Comparison of ENCODE assay signal across 8 mouse cellular contexts in genomic region chr2:30048101-30048501, GRCm38 (mm10). TPM values are rescaled to one million over a fixed set of nuclear protein-coding genes. Genes with fewer than 3 reads are reported as not detected.
DNase-seq lines count a peak whose midpoint lies in the region; ATAC-seq and TF ChIP-seq lines count a peak whose summit lies in the region.

No protein-coding gene starts in this region.

- no peak for TF ChIP-seq EP300 in heart, postnatal 0 days (IDR thresholded peaks at IDR 0.05; ENCODE audit: low read depth)

- H3K4me2 ChIP-seq in heart, postnatal 0 days (ENCODE audit: low read depth, low read length): peak overlapping the region; percentile 68
- H3K4me2 ChIP-seq in midbrain, embryonic 11.5 days: peak overlapping the region; percentile 58

- no peak for DNase-seq in heart, postnatal 0 days (ENCODE audit: low spot score)
- DNase-seq in heart, adult 8-10 months (ENCODE audit: low spot score): no peak
- peak; percentile 26 for DNase-seq in G1E (ENCODE audit: low spot score)
- no peak for DNase-seq in midbrain, embryonic 11.5 days (ENCODE audit: low spot score, missing footprints)
- DNase-seq in layer of hippocampus, adult 11-12 months (ENCODE audit: low spot score): no peak
- DNase-seq in retina, embryonic 14.5 days (ENCODE audit: low spot score): no peak
- no peak for DNase-seq in thymus, postnatal 25 days

- 0 out of 2 replicates have a peak, but pooled peaks cover 5% of the 10 kb centered on the region for H3K4me1 ChIP-seq in heart, postnatal 0 days (ENCODE audit: control insufficient read depth, insufficient read depth)
- peaks cover 32% of the 10 kb centered on the region for H3K4me1 ChIP-seq in G1E (ENCODE audit: insufficient read depth, low read depth, low read length)
- H3K4me1 ChIP-seq in midbrain, embryonic 11.5 days (ENCODE audit: control insufficient read depth, insufficient read depth, low read length): no peaks in the 10 kb centered on the region

- H3K27me3 ChIP-seq in heart, postnatal 0 days (ENCODE audit: control insufficient read depth, insufficient read depth, low read length): no peaks in the 10 kb centered on the region
- H3K27me3 ChIP-seq in G1E (ENCODE audit: insufficient read depth, low read length): no peaks in the 10 kb centered on the region
- H3K27me3 ChIP-seq in midbrain, embryonic 11.5 days (ENCODE audit: control insufficient read depth, insufficient read depth, low read length): no peaks in the 10 kb centered on the region

- H3K9ac ChIP-seq in heart, postnatal 0 days (replicated peaks; ENCODE audit: low read depth, low read length): peak overlapping the region; percentile 69; the same call in 1 of the 2 replicates
- H3K9ac ChIP-seq in midbrain, embryonic 11.5 days (ENCODE audit: low read length): peak overlapping the region; percentile 62

- H3K27ac ChIP-seq in heart, postnatal 0 days (ENCODE audit: low read depth): no peak overlapping the region
- H3K27ac ChIP-seq in midbrain, embryonic 11.5 days (ENCODE audit: low read depth, low read length): peak overlapping the region; percentile 73

- 62% methylated on average over 11 of the region's 11 CpGs for WGBS in heart, postnatal 0 days
- 62% methylated on average over 11 of the region's 11 CpGs for WGBS in midbrain, embryonic 11.5 days

- no peak for ATAC-seq in heart, postnatal 0 days (ENCODE audit: insufficient read depth, low read depth)
- no peak for ATAC-seq in G1E (ENCODE audit: extremely low read depth, insufficient number of reproducible peaks, low FRiP score, poor library complexity, severe bottlenecking)
- 0 out of 2 replicates have a peak, but pooled peaks have one; percentile 38 for ATAC-seq in granulocyte monocyte progenitor cell, adult 5-6 weeks (replicated peaks; ENCODE audit: poor library complexity, severe bottlenecking)
- ATAC-seq in midbrain, embryonic 11.5 days (ENCODE audit: low FRiP score): no peak

- TF ChIP-seq CTCF in heart, postnatal 0 days (IDR thresholded peaks at IDR 0.05; ENCODE audit: low read depth): no peak
- no peak for TF ChIP-seq CTCF in G1E (IDR thresholded peaks at IDR 0.05; ENCODE audit: low read depth, low read length)

- no peaks in the 10 kb centered on the region for H3K36me3 ChIP-seq in heart, postnatal 0 days (replicated peaks; ENCODE audit: control insufficient read depth, insufficient read depth, low read length)
- H3K36me3 ChIP-seq in G1E (replicated peaks): peaks cover 36% of the 10 kb centered on the region
- H3K36me3 ChIP-seq in midbrain, embryonic 11.5 days (ENCODE audit: control insufficient read depth, insufficient read depth, low read length): no peaks in the 10 kb centered on the region

- no peaks in the 10 kb centered on the region for H3K9me3 ChIP-seq in heart, postnatal 0 days (replicated peaks; ENCODE audit: control insufficient read depth, low read length)
- H3K9me3 ChIP-seq in G1E (replicated peaks): no peaks in the 10 kb centered on the region
- no peaks in the 10 kb centered on the region for H3K9me3 ChIP-seq in midbrain, embryonic 11.5 days (ENCODE audit: control insufficient read depth, low read length)

- peak overlapping the region; percentile 52 for H3K4me3 ChIP-seq in heart, postnatal 0 days (ENCODE audit: low read depth, low read length)
- H3K4me3 ChIP-seq in G1E (ENCODE audit: low read depth, low read length): peak overlapping the region; percentile 81
- H3K4me3 ChIP-seq in midbrain, embryonic 11.5 days (ENCODE audit: low read depth, low read length): peak overlapping the region; percentile 49

RNA-seq across cellular contexts. Expression of gene Wdr34, which starts 0.6 kb away (rescaled TPM):
- total RNA-seq in heart, postnatal 0 days (2014; rRNA removed; ENCODE audit: low replicate concordance): 26.2 and 30.1 TPM in 2 replicates
- 17.3 and 17.6 TPM in 2 replicates for polyA plus RNA-seq in heart, postnatal 0 days (2015; fragmentation: Nextera tagmentation; extraction: Ambion mirVana)
- 1 to 10 TPM; 6.5 to 9.2 (median 7.8) TPM for total RNA-seq in heart, adult 8-10 months (2022)
- total RNA-seq in G1E (2014; fragmentation: Nextera tagmentation) (15.1 and 17.9 TPM in 2 replicates), G1E (2017) (9.6 and 13.5 TPM in 2 replicates)
- 35.5 and 38.4 TPM in 2 replicates for polyA plus RNA-seq in G1E (2012)
- total RNA-seq in granulocyte monocyte progenitor cell, adult 5-6 weeks (2014; fragmentation: Nextera tagmentation): 21.9 and 23.1 TPM in 2 replicates
- 11.5 and 14.1 TPM in 2 replicates for total RNA-seq in granulocyte monocyte progenitor cell, adult 5-6 weeks (2017)
- 25.5 and 25.9 TPM in 2 replicates for polyA plus RNA-seq in midbrain, embryonic 11.5 days (2014; fragmentation: Nextera tagmentation; extraction: Ambion mirVana)

RNA-seq across cellular contexts. Expression of gene Set, which starts 9.1 kb away (rescaled TPM):
- total RNA-seq in heart, postnatal 0 days (2014; rRNA removed; ENCODE audit: low replicate concordance): 103 and 123 TPM in 2 replicates
- 131 and 139 TPM in 2 replicates for polyA plus RNA-seq in heart, postnatal 0 days (2015; fragmentation: Nextera tagmentation; extraction: Ambion mirVana)
- 100 to 1,000 TPM in 2 of 4 experiments, 10 to 100 TPM in 2; 98.3 to 109 (median 100) TPM for total RNA-seq in heart, adult 8-10 months (2022)
- 751 and 948 TPM in 2 replicates for total RNA-seq in G1E (2014; fragmentation: Nextera tagmentation)
- total RNA-seq in G1E (2017): 667 and 849 TPM in 2 replicates
- polyA plus RNA-seq in G1E (2012): 806 and 885 TPM in 2 replicates
- total RNA-seq in granulocyte monocyte progenitor cell, adult 5-6 weeks (2014; fragmentation: Nextera tagmentation): 415 and 437 TPM in 2 replicates
- total RNA-seq in granulocyte monocyte progenitor cell, adult 5-6 weeks (2017): 2,035 and 2,054 TPM in 2 replicates
- 741 and 754 TPM in 2 replicates for polyA plus RNA-seq in midbrain, embryonic 11.5 days (2014; fragmentation: Nextera tagmentation; extraction: Ambion mirVana)

RNA-seq across cellular contexts. Expression of gene Pkn3, which starts 29.4 kb away (rescaled TPM):
- 13.9 and 18.9 TPM in 2 replicates for total RNA-seq in heart, postnatal 0 days (2014; rRNA removed; ENCODE audit: low replicate concordance)
- polyA plus RNA-seq in heart, postnatal 0 days (2015; fragmentation: Nextera tagmentation; extraction: Ambion mirVana): 5.7 and 6.0 TPM in 2 replicates
- 10 to 100 TPM in 2 of 4 experiments, 1 to 10 TPM in 2; 9.0 to 11.2 (median 10.1) TPM for total RNA-seq in heart, adult 8-10 months (2022)
- total RNA-seq in G1E (2014; fragmentation: Nextera tagmentation) (1.6 and 2.4 TPM in 2 replicates), G1E (2017) (4.5 and 5.9 TPM in 2 replicates)
- polyA plus RNA-seq in G1E (2012): 13.3 and 14.5 TPM in 2 replicates
- 10.1 and 13.1 TPM in 2 replicates for total RNA-seq in granulocyte monocyte progenitor cell, adult 5-6 weeks (2014; fragmentation: Nextera tagmentation)
- 4.6 and 14.9 TPM in 2 replicates for total RNA-seq in granulocyte monocyte progenitor cell, adult 5-6 weeks (2017)
- polyA plus RNA-seq in midbrain, embryonic 11.5 days (2014; fragmentation: Nextera tagmentation; extraction: Ambion mirVana): 6.4 and 8.4 TPM in 2 replicates

RNA-seq across cellular contexts. Expression of gene Zdhhc12, which starts 45.3 kb away (rescaled TPM):
- 15.5 and 27.4 TPM in 2 replicates for total RNA-seq in heart, postnatal 0 days (2014; rRNA removed; ENCODE audit: low replicate concordance)
- 19.9 and 21.1 TPM in 2 replicates for polyA plus RNA-seq in heart, postnatal 0 days (2015; fragmentation: Nextera tagmentation; extraction: Ambion mirVana)
- total RNA-seq in heart, adult 8-10 months (2022): 1 to 10 TPM; 2.3 to 4.1 (median 3.6) TPM
- 25.4 and 29.4 TPM in 2 replicates for total RNA-seq in G1E (2014; fragmentation: Nextera tagmentation)
- total RNA-seq in G1E (2017): 9.5 and 10.3 TPM in 2 replicates
- 31.0 and 31.4 TPM in 2 replicates for polyA plus RNA-seq in G1E (2012)
- total RNA-seq in granulocyte monocyte progenitor cell, adult 5-6 weeks (2014; fragmentation: Nextera tagmentation): 21.5 and 24.1 TPM in 2 replicates
- 11.0 and 20.7 TPM in 2 replicates for total RNA-seq in granulocyte monocyte progenitor cell, adult 5-6 weeks (2017)
- polyA plus RNA-seq in midbrain, embryonic 11.5 days (2014; fragmentation: Nextera tagmentation; extraction: Ambion mirVana): 28.0 and 30.6 TPM in 2 replicates
